Mouse (Mus musculus): Measurements from ENCODE around the gene Mak. TPM values are rescaled to one million over a fixed set of nuclear protein-coding genes. Genes with fewer than 3 reads are reported as not detected.
A peak's percentile ranks its signal among the peaks of the same experiment; 100 is the strongest.

Mak gene
- polyA plus RNA-seq, 1 experiment, result 0.13 TPM

- Histone ChIP-seq H3K36me3 (ENCODE audit: control insufficient read depth, insufficient read depth, low read length) (no peaks in the 10 kb centered on the region), H3K27ac (ENCODE audit: control insufficient read depth, insufficient read depth, low read length) (no peak overlapping the region), H3K4me1 (replicated peaks; ENCODE audit: control insufficient read depth, insufficient read depth, low read length) (no peaks in the 10 kb centered on the region), H3K4me3 (ENCODE audit: control insufficient read depth, insufficient read depth, low read length) (no peak overlapping the region), H3K27me3 (ENCODE audit: control insufficient read depth, insufficient read depth, low read length) (no peaks in the 10 kb centered on the region)
- DNase-seq, result no peak
- 20% methylated on average over 4 of the region's 4 CpGs for WGBS
- TF ChIP-seq CTCF (IDR thresholded peaks at IDR 0.05; ENCODE audit: borderline replicate concordance, control insufficient read depth, extremely low read depth, insufficient read depth, low read length, poor library complexity) (no peak), POLR2A (IDR thresholded peaks at IDR 0.05; ENCODE audit: control insufficient read depth, extremely low read depth, insufficient read depth, low read length, poor library complexity) (no peak)
These were observed 100.9 kb downstream of the Mak start for GRCm38 (mm10) chr13:40978652-40979051.

GRCm38 (mm10) chr13:40977609-40978008, 101.9 kb downstream of the Mak start:
- Histone ChIP-seq H3K27ac (ENCODE audit: control insufficient read depth, insufficient read depth, low read length) (no peak overlapping the region), H3K4me1 (replicated peaks; ENCODE audit: control insufficient read depth, insufficient read depth, low read length) (peaks cover 6% of the 10 kb centered on the region), H3K36me3 (ENCODE audit: control insufficient read depth, insufficient read depth, low read length) (no peaks in the 10 kb centered on the region), H3K4me3 (ENCODE audit: control insufficient read depth, insufficient read depth, low read length) (no peak overlapping the region), H3K27me3 (ENCODE audit: control insufficient read depth, insufficient read depth, low read length) (no peaks in the 10 kb centered on the region)
- DNase-seq, result peak; percentile 63
- WGBS, result 24% methylated on average over 7 of the region's 7 CpGs
- TF ChIP-seq POLR2A (IDR thresholded peaks at IDR 0.05; ENCODE audit: control insufficient read depth, extremely low read depth, insufficient read depth, low read length, poor library complexity), result no peak
- peak; percentile 61; the same call in 1 of the 2 replicates for TF ChIP-seq CTCF (IDR thresholded peaks at IDR 0.05; ENCODE audit: borderline replicate concordance, control insufficient read depth, extremely low read depth, insufficient read depth, low read length, poor library complexity)

Other genes starting within 250 kb of the Mak start
- gene Gcnt2, start 220.0 kb downstream of the Mak start, polyA plus RNA-seq (2012; rRNA removed), result 1.2 TPM in 2 replicates
- gene Pak1ip1, start 78.7 kb downstream of the Mak start, polyA plus RNA-seq (2012; rRNA removed), result 56.6 and 60.2 TPM in 2 replicates
- 126 and 138 TPM in 2 replicates for gene Tmem14c, start 63.4 kb downstream of the Mak start, polyA plus RNA-seq (2012; rRNA removed)
- gene Gcm2, start 31.3 kb upstream of the Mak start, polyA plus RNA-seq (2012; rRNA removed), result 0.08 and 0.23 TPM in 2 replicates
- 0.03 and 0.05 TPM in 2 replicates for gene Sycp2l, start 34.6 kb upstream of the Mak start, polyA plus RNA-seq (2012; rRNA removed)
- gene Elovl2, start 140.7 kb upstream of the Mak start, polyA plus RNA-seq (2012; rRNA removed), result 0.16 and 0.31 TPM in 2 replicates
- gene Smim13, start 170.1 kb upstream of the Mak start, polyA plus RNA-seq (2012; rRNA removed), result 9.9 and 13.4 TPM in 2 replicates
- not detected in 2 replicates for gene Gm17364, start 194.3 kb upstream of the Mak start, polyA plus RNA-seq (2012; rRNA removed)

All from thymus, adult 2 months (tissue).